Mouse (Mus musculus): Measurements from ENCODE around the gene P2rx7. TPM values are rescaled to one million over a fixed set of nuclear protein-coding genes. Genes with fewer than 3 reads are reported as not detected.

P2rx7 gene
- polyA plus RNA-seq, 1 experiment = 7.7 TPM

DNA sequence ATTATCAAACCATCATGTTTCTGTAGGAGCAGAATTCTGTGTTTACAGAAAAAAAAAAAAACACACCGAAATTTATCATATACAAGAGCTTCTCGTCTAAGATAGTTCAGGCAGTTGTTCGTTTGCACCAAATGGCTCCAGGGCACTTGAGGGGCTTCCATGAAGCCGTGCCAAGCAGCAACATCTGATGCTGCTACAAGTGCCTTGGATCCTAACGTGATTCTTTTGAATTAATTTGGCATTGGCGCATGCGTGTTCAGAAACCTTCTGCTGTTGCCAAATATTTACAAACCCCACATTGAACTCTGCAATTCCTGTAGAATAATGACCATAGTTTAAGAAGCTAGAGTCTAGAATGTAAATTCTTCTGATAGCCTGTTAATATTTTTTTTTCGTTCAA is 51.8 kb downstream of the P2rx7 start:
- DNase-seq (ENCODE audit: low read depth) = peak; percentile 94
- TF ChIP-seq CTCF (IDR thresholded peaks at IDR 0.05; ENCODE audit: borderline replicate concordance, extremely low read depth, insufficient read depth, insufficient read length) (no peak), POLR2A (IDR thresholded peaks at IDR 0.05; ENCODE audit: borderline replicate concordance, extremely low read depth, insufficient read depth, insufficient read length, poor library complexity, severe bottlenecking) (no peak)

DNA sequence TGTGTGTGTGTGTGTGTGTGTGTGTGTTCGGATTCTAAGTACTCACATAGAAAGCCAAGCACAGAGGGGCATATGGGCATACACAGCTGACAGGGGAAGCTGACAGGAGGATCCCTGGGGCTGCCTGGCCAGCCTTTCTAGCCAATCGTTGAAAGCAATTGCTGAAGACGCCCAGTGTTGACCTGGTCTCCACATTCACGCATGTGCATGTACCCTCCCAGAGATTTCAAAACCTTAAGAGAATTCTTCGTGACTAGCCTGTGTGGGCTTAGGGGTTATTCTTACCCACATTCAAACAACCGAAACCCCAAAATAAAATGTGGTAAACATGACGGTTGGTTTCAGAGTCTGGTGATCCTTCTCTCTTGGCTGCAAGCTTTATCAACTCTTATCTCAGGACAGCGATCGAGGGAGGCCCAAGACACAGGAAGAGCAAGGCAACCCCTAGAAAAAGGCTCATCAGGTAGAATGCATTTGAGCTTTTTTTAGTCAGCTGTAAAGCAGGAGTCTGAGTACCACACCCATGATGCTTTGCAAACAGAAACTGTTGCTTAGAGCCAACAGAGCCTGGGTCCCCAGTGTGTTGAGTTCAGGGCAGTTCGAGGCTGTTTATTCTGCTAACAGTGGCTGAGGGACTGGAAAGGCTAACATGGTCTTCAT is 54.5 kb downstream of the P2rx7 start:
- no peak for DNase-seq (ENCODE audit: low read depth)
- TF ChIP-seq POLR2A (IDR thresholded peaks at IDR 0.05; ENCODE audit: borderline replicate concordance, extremely low read depth, insufficient read depth, insufficient read length, poor library complexity, severe bottlenecking) (no peak), CTCF (IDR thresholded peaks at IDR 0.05; ENCODE audit: borderline replicate concordance, extremely low read depth, insufficient read depth, insufficient read length) (no peak)

DNA sequence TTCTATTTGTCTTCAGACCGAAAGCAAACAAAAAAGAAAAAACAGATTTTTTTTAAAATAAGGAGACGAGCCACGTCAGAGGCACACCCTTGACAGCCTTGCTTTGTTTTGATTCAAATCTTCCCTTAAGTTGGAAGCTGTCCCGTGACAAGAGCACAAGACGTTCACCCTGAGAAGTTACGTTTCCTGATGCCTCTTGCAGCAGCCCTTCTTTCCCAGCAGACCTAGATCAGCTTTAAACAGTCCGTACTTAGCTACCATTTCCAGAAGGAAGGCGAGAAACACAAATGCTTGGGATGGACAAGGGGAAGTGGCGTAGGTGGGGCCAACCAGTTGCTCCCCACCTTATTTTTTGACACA is 55.0 kb downstream of the P2rx7 start:
- TF ChIP-seq POLR2A (IDR thresholded peaks at IDR 0.05; ENCODE audit: borderline replicate concordance, extremely low read depth, insufficient read depth, insufficient read length, poor library complexity, severe bottlenecking) (no peak), CTCF (IDR thresholded peaks at IDR 0.05; ENCODE audit: borderline replicate concordance, extremely low read depth, insufficient read depth, insufficient read length) (no peak)
- no peak for DNase-seq (ENCODE audit: low read depth)

DNA sequence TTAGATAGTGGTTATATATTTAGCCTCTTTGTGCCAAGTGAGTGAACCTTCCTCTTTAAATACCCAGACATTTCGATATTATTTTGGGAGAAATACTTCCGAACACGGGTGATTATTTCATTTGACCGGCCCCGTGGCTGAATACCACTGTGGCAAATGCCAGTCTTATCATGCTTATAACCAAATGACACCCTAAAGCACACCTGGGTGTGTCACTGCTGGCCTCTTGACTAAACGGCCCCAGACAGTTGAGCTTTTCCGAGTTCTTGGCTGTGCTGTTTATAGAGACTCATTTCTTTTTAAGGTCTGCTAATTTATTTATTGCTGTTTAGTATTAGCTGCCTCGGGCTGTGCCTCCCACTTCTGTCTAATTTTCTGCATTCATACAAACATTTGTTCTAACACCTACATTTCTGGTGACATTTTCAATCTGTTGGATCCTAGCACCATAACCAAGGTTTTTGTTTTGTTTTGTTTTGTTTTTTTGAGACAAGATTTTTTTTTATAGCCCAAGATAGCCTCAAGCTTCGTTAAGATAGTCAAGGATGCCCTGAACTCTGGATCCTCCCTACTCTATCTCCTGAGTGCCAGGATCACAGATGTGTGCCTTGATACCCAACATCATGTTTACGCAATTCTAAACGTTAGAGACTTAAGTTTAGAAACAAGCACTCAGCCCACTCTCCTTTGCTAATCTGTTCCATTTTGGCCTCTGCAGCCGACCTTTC is 56.6 kb downstream of the P2rx7 start:
- TF ChIP-seq CTCF (IDR thresholded peaks at IDR 0.05; ENCODE audit: borderline replicate concordance, extremely low read depth, insufficient read depth, insufficient read length) (no peak), POLR2A (IDR thresholded peaks at IDR 0.05; ENCODE audit: borderline replicate concordance, extremely low read depth, insufficient read depth, insufficient read length, poor library complexity, severe bottlenecking) (no peak)
- no peak for DNase-seq (ENCODE audit: low read depth)

DNA sequence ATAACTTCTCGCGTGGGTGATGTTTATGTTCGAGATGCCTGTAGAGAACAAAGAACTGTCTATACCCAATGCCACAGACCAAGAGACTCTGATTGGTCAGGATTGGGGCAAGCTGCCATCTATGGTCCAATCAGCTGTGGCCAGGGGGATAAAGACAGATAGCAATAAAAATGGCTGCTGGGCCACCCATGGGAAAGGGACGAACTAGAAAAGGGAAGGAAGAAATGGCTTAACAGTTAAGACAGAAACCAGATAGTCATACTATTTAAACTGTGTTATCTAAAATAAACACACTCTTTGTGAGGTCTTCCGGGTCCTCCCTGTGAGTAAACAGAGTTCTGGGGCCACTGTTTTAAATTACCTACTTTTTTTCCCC is 57.1 kb downstream of the P2rx7 start:
- TF ChIP-seq POLR2A (IDR thresholded peaks at IDR 0.05; ENCODE audit: borderline replicate concordance, extremely low read depth, insufficient read depth, insufficient read length, poor library complexity, severe bottlenecking) (no peak), CTCF (IDR thresholded peaks at IDR 0.05; ENCODE audit: borderline replicate concordance, extremely low read depth, insufficient read depth, insufficient read length) (no peak)
- no peak for DNase-seq (ENCODE audit: low read depth)

DNA sequence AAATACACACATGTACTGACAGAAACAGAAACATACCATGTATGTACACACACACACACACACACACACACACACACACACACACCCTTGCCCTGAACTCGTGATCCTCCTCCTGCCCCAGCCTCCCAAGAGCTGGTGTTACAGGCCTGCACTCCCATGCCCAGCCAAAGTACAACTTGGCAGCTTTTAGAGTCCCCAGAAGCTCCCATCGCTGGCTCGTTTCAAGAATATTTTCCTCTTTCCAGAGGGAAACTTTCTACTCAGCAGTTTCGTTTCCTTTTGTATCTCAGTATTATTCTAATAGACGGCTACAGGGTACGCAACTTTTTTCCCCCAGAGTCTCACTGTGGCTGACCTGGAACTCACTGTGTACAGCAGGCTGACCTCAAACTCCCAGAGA is 58.4 kb downstream of the P2rx7 start:
- DNase-seq (ENCODE audit: low read depth) = no peak
- TF ChIP-seq POLR2A (IDR thresholded peaks at IDR 0.05; ENCODE audit: borderline replicate concordance, extremely low read depth, insufficient read depth, insufficient read length, poor library complexity, severe bottlenecking) (no peak), CTCF (IDR thresholded peaks at IDR 0.05; ENCODE audit: borderline replicate concordance, extremely low read depth, insufficient read depth, insufficient read length) (no peak)

DNA sequence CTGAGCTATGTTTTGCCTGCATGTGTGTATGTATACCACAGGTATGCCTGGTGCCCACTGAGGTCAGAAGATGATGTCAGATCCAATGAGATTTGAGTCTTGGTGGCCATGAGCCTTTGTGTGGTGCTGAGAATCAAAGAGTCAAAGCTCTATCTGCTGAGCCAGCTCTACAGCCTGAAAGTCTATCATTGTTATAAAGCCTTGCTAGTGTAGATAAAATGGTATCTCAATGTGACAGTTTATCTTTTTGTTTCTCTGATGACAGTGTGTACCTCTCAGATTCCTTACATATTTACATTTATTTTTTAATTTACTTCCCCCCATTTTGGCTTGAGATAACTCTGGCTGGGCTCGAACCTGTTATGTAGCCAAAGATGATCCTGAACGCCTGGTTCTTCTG is 59.9 kb downstream of the P2rx7 start:
- DNase-seq (ENCODE audit: low read depth) = no peak
- TF ChIP-seq POLR2A (IDR thresholded peaks at IDR 0.05; ENCODE audit: borderline replicate concordance, extremely low read depth, insufficient read depth, insufficient read length, poor library complexity, severe bottlenecking) = no peak
- TF ChIP-seq CTCF (IDR thresholded peaks at IDR 0.05; ENCODE audit: borderline replicate concordance, extremely low read depth, insufficient read depth, insufficient read length) = no peak

DNA sequence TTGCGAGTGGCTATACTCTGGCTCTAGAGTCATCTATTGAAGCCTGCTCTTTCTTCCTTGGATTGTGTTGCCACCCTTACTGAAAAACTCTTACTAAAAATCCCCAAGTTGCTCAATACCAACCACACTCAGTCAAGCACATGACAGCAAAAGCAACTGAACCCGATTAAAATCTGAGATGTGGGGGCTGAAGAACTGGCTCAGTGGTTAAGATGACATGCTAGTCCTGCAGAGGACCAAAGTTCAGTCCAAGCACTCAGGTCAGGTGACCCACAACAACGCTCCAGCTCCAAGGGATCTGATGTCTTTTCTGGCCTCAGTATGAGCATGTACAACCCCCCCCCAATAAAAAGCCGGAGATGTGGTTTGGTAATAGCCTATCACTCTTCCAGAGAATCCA is 60.9 kb downstream of the P2rx7 start:
- no peak for DNase-seq (ENCODE audit: low read depth)
- TF ChIP-seq CTCF (IDR thresholded peaks at IDR 0.05; ENCODE audit: borderline replicate concordance, extremely low read depth, insufficient read depth, insufficient read length) = no peak
- TF ChIP-seq POLR2A (IDR thresholded peaks at IDR 0.05; ENCODE audit: borderline replicate concordance, extremely low read depth, insufficient read depth, insufficient read length, poor library complexity, severe bottlenecking) = no peak

DNA sequence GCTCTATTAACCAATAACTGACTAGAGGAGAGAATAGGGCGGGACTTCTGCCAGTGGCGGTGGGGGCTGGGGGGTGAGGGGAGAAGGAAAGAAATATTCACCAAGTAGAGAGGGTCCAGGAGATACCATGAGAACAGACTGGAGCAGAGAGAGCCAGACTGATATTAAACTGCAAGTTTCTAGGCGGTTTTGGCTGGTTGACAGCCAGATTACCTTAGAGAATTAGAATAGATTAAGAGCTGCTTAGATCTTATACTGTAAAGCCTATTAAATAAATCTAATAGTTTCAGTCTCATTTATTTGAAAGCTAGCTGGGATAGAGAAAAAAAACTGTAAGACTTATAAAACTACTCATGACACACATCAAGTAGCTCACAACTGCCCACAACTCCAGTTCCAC is 61.5 kb downstream of the P2rx7 start:
- TF ChIP-seq POLR2A (IDR thresholded peaks at IDR 0.05; ENCODE audit: borderline replicate concordance, extremely low read depth, insufficient read depth, insufficient read length, poor library complexity, severe bottlenecking) = no peak
- TF ChIP-seq CTCF (IDR thresholded peaks at IDR 0.05; ENCODE audit: borderline replicate concordance, extremely low read depth, insufficient read depth, insufficient read length) = no peak
- no peak for DNase-seq (ENCODE audit: low read depth)

DNA sequence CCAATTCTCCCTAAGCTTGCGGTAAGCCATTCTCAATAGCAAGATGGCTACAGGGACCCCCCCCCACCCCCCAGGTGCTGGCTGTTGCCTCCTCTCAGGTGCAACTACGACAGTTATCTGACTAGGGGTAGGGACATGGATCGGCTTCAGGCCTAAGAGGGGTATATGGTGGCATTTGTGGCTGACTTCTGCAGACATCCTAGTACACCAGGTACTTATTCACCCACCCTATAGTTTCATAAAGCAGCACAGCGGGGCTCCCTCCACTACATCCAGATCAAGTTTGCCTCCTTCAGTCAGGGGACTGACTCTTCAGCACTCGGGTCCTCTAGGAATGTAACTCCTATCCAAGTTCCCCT is 63.2 kb downstream of the P2rx7 start:
- TF ChIP-seq CTCF (IDR thresholded peaks at IDR 0.05; ENCODE audit: borderline replicate concordance, extremely low read depth, insufficient read depth, insufficient read length) = no peak
- no peak for TF ChIP-seq POLR2A (IDR thresholded peaks at IDR 0.05; ENCODE audit: borderline replicate concordance, extremely low read depth, insufficient read depth, insufficient read length, poor library complexity, severe bottlenecking)
- DNase-seq (ENCODE audit: low read depth) = no peak

DNA sequence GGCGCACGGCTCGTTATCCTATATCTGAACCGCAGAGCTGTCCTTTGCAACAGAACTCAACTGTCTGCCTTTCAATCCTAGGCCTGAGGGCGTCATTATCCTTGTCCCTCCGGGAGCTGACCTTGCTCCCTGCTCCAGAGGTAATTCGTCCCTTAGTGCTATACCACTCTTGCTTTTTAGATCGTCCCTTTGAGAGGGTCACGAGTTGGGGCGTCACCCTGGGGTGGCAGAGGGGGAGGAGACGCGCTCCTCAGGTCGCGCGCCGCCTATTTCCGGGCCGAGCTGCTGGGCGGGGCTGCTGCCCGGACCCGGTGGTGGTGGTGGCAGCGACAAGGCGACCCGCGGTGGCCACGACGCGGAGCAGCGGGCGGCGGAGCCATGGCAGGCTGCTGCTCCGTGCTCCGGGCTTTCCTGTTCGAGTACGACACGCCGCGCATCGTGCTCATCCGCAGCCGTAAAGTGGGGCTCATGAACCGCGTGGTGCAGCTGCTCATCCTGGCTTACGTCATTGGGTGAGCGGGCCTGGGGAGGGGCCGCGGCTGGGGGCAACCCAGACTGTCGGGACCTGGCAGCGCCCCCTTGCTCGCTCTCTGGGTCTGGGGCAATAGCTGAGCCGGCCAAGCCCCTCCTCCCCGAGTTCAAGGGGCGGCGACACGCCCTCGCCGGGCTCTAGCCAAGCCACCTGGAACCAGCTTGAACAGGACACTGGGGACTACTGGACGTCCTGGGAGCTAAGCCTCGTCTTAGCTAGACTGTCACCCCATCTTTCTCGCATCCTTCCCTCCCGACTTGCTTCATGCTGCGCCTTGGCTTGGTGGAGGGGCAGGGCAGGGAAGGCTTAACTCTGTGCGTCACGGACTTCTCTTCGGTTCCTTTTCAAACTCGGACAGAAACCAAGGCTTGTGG is 63.8 kb downstream of the P2rx7 start, which contains the start of gene P2rx4:
P2rx4 (plus strand) TSS at position 269 of the 906 bp plus-strand sequence.
- DNase-seq (ENCODE audit: low read depth) = peak; percentile 90
- TF ChIP-seq CTCF (IDR thresholded peaks at IDR 0.05; ENCODE audit: borderline replicate concordance, extremely low read depth, insufficient read depth, insufficient read length) = no peak
- peak; percentile 65 for TF ChIP-seq POLR2A (IDR thresholded peaks at IDR 0.05; ENCODE audit: borderline replicate concordance, extremely low read depth, insufficient read depth, insufficient read length, poor library complexity, severe bottlenecking)

All from brain, embryonic 14.5 days (tissue).